Mouse (Mus musculus): Measurements from ENCODE around the gene Gstp2.

Gene Gstp2

DNA sequence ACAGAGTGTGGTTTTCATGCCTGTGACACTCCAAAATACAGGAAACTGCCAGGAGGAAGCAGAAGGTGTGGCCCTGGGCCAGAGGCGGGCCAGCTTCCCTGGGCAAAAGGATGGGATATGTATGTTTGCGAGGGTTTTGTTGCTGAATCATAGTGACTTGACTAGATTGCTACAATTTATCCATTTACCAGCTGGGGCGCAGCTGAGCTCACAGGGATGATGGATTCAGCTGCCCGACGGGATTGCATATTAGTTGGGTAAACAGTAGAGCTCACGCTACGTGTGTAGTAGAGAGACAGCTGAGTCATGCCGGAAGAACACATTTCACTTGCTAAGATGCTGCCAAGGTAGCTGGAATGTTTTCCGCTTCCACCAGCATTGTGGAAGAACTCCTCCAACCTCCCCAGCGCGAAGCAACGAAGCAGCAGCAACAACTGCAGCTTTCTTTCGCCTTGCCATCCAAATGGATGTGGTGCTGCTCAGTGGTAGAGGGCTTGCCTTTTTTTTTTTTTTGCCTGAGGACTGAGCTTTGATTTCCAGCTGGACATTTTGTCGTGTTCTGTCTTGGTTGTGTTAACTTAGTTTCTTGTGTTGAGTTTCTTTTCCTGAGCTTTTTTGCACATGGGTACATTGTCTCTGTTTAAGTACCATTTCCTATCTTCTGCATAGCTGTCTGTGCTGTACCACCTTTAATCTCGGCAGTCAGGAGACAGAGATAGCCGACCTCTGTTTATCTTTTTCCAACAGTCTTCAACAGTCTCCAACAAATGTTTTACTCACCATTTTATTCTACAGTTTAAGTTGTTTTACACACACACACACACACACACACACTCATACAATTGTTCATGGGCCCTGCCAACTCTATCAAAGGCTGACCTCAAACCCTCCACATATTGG is at the start of gene Gstp2:
Gene Gstp2 (minus strand): TSS at position 58 of the 900 bp plus-strand sequence.
- no peaks in the 10 kb centered on the region for H3K36me3 ChIP-seq (ENCODE audit: control insufficient read depth, insufficient read depth, low read length, poor library complexity, severe bottlenecking)
- no peaks in the 10 kb centered on the region for H3K27me3 ChIP-seq (ENCODE audit: control insufficient read depth, insufficient read depth, low read length, poor library complexity, severe bottlenecking)
- DNase-seq (ENCODE audit: low read depth, low spot score) = no peak

DNA sequence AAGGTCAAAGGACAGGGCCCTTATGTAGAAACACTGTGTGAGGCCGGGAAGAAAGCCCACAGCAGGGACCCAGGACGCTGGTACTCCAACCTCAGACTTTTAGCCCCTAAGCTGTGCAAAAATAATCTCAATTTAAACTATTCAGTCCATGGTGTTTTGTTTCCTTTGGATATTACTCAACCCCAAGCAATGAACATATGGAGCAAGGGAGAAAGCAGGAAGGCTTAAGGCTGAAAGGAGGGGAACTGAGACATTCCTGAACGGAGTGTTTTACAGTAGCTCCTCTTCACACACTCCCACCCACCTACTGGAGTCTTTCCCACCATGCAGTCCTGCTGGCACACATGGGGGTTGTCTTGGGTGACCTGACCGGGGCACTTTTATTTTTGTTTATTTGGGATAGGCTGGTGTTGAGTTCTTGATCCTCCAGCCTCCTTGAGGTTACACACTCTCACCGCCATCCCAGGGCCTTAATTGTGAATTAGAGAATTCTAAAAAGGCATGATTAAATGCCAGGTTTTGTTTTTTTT is 49.0 kb upstream of the Gstp2 start:
- no peaks in the 10 kb centered on the region for H3K36me3 ChIP-seq (ENCODE audit: control insufficient read depth, insufficient read depth, low read length, poor library complexity, severe bottlenecking)
- no peak for DNase-seq (ENCODE audit: low read depth, low spot score)

DNA sequence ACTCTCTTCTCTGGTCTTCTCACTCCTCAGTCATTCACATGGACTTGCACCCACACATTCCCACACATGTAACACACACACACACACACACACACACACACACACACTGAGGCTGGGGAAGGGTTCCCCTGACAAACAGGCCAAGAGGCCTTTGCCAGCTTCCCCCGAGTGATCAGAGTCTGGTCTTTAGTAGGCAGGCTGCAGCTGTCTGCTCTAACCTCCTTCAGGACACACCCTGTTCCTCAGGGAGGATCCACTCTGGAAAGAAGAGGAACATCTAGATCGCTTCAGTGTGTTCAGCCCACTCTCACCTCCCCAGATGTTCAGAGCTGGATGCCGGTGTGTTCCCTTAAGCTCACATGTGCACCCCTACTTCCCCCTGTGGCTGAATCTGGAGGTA is 48.5 kb upstream of the Gstp2 start:
- H3K27me3 ChIP-seq (ENCODE audit: control insufficient read depth, insufficient read depth, low read length, poor library complexity, severe bottlenecking) = no peaks in the 10 kb centered on the region
- H3K36me3 ChIP-seq (ENCODE audit: control insufficient read depth, insufficient read depth, low read length, poor library complexity, severe bottlenecking) = no peaks in the 10 kb centered on the region
- DNase-seq (ENCODE audit: low read depth, low spot score) = no peak

More for the DNA sequence above, 49.0 kb upstream of the Gstp2 start:
- no peaks in the 10 kb centered on the region for H3K27me3 ChIP-seq (ENCODE audit: control insufficient read depth, insufficient read depth, low read length, poor library complexity, severe bottlenecking)

DNA sequence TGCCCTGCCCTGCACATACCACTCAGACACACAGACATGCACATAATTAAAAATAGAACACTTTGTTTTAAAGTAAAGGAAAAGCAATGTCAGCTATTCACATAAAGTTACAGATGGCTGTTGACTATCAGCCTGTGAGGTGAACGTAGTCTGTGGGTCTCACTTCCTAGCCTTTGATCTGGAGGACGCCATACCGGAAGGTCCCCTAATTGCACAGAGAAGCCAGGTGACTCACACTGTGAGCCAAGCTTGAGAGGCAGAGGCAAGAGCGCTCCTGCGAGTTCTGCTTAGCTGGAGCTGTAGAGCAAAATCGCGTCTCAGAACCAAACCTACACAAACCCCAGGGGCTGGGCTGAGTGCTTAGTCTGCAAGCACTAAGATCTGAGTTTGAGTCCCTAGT is 47.9 kb upstream of the Gstp2 start:
- DNase-seq (ENCODE audit: low read depth, low spot score) = no peak
- Histone ChIP-seq H3K27me3 (ENCODE audit: control insufficient read depth, insufficient read depth, low read length, poor library complexity, severe bottlenecking) (no peaks in the 10 kb centered on the region), H3K36me3 (ENCODE audit: control insufficient read depth, insufficient read depth, low read length, poor library complexity, severe bottlenecking) (no peaks in the 10 kb centered on the region)

DNA sequence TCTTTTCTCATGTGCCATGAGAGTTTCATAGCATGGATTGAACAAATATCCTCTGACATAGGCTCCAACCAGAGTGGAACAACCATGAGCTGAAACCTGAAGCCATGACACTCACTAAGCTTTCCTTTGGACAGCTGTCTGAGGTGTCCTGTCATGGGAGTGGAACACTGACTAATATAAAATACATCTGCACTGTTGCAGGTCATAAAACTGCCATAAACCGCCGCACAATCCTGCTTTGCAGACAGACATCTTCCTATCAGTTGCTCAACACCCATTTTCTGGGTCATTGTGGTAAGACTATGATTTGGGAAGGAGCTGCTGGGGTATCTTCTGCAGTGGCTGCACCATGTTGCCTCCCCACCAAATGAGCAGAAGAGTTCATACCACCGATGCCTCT is 46.9 kb upstream of the Gstp2 start:
- no peak for DNase-seq (ENCODE audit: low read depth, low spot score)
- H3K36me3 ChIP-seq (ENCODE audit: control insufficient read depth, insufficient read depth, low read length, poor library complexity, severe bottlenecking) = no peaks in the 10 kb centered on the region
- no peaks in the 10 kb centered on the region for H3K27me3 ChIP-seq (ENCODE audit: control insufficient read depth, insufficient read depth, low read length, poor library complexity, severe bottlenecking)

DNA sequence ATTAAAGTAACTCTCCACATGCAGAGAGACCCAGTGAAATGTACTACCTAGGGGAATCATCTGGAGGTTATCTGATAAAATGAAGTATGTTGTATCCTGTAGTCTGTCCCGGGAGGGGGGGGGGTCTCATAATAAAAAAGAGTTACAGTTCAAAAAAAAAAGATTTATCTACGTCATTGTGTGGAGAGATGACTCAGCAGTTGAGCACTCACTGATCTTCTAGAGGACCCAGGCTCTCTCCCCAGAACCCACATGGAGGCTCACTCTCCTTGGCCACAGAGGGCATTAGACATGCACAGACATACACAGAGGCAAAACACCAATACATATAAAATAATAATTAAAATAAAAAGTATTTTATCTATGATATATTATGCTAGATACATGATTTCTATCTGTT is 45.6 kb upstream of the Gstp2 start:
- Histone ChIP-seq H3K36me3 (ENCODE audit: control insufficient read depth, insufficient read depth, low read length, poor library complexity, severe bottlenecking) (no peaks in the 10 kb centered on the region), H3K27me3 (ENCODE audit: control insufficient read depth, insufficient read depth, low read length, poor library complexity, severe bottlenecking) (no peaks in the 10 kb centered on the region)
- DNase-seq (ENCODE audit: low read depth, low spot score) = no peak

DNA sequence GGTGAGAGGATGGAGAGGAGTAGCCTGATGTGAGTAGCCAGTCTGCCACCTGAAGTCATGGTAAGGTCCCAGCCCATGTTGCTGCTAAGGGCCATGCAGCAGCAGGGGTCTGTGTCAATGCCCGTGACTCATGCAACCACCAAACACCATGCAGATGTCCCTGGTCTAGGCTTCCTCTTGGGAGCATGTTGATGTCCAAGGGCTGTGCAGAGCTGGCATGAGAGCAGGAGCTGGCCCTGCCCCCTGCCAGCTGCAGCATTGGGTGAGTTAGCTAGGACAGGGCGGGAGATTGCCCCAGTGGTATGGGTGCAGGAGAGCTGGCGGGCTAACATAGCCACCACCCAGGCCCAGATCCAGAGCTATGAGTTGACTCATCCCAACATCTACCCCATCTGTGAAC is 44.6 kb upstream of the Gstp2 start:
- Histone ChIP-seq H3K36me3 (ENCODE audit: control insufficient read depth, insufficient read depth, low read length, poor library complexity, severe bottlenecking) (no peaks in the 10 kb centered on the region), H3K27me3 (ENCODE audit: control insufficient read depth, insufficient read depth, low read length, poor library complexity, severe bottlenecking) (no peaks in the 10 kb centered on the region)
- DNase-seq (ENCODE audit: low read depth, low spot score) = no peak

DNA sequence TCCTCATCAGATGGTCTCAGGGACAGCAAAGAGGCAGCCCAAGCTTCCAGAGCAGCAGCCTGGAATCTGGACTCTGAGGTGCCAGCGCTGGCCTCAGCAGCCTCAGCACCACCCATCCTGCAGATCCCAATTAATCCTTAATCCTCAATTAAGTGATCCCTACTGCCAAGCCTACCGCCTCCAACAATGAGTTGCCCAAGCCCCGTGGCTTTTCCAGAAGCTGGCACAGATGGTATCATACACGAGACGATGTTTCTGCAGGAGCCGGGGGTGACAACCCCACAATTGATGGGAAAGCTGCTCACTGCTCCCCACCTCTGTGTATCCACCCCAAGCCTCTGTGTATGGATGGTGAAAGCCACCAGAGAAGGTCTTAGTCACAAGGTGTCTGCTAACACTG is 43.3 kb upstream of the Gstp2 start:
- 0 out of 2 replicates have a peak, but pooled peaks cover under 1% of the 10 kb centered on the region for H3K27me3 ChIP-seq (ENCODE audit: control insufficient read depth, insufficient read depth, low read length, poor library complexity, severe bottlenecking)
- H3K36me3 ChIP-seq (ENCODE audit: control insufficient read depth, insufficient read depth, low read length, poor library complexity, severe bottlenecking) = no peaks in the 10 kb centered on the region
- DNase-seq (ENCODE audit: low read depth, low spot score) = no peak

DNA sequence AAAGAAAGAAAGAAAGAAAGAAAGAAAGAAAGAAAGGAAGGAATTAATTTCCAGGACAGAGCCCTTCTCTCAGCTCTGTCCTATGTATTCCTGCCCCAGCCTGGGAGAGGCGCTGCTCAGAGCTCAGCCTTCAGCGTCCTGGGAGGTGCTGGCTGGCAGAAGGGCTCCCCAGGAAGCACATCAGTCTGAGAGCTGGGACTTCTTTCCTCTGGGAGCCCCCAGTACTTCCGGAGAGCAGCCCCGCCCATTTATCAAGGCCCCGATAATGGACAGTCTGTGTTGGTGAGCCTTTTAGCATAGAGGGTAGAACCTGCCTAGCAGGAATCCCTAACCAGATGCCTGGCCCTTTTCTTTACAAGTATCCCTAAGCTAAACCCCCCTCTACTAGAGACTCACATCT is 42.3 kb upstream of the Gstp2 start:
- H3K27me3 ChIP-seq (ENCODE audit: control insufficient read depth, insufficient read depth, low read length, poor library complexity, severe bottlenecking) = 0 out of 2 replicates have a peak, but pooled peaks cover 2% of the 10 kb centered on the region
- no peaks in the 10 kb centered on the region for H3K36me3 ChIP-seq (ENCODE audit: control insufficient read depth, insufficient read depth, low read length, poor library complexity, severe bottlenecking)
- DNase-seq (ENCODE audit: low read depth, low spot score) = no peak

DNA sequence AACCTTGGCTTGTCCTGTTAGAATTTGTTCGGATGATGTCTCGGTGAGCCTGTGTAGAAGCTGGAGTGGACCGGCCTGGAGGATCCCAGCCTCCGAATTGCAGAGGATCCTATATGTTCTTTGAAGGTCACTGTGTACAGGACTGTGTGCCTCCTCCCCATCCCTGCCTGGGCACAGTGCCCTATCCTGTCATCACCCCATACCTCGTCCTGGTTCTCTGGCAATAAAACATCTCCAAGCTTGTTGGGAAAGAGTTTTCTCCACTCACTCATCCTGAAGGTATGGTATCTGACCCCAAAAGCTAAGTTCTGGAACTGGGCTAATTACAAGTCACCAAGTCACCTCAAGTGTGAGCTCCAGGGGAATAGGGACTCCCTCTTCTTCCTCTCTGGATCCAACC is 41.3 kb upstream of the Gstp2 start:
- Histone ChIP-seq H3K36me3 (ENCODE audit: control insufficient read depth, insufficient read depth, low read length, poor library complexity, severe bottlenecking) (no peaks in the 10 kb centered on the region), H3K27me3 (ENCODE audit: control insufficient read depth, insufficient read depth, low read length, poor library complexity, severe bottlenecking) (0 out of 2 replicates have a peak, but pooled peaks cover 2% of the 10 kb centered on the region)
- DNase-seq (ENCODE audit: low read depth, low spot score) = no peak

DNA sequence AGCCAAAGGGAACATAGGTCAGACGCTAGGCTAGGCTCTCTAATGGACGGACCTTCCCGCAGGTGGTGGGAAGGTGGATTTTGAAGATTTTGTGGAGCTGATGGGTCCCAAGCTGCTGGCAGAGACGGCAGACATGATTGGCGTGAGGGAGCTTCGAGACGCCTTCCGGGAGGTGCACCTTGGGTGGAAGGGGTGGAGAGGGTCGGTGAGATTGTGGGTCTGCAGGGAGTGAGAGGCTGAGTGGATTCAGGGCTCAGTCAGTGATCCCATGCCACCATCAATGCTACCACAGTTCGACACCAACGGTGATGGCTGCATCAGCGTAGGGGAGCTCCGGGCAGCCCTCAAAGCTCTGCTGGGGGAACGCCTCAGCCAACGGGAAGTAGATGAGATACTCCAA is 40.3 kb upstream of the Gstp2 start:
- DNase-seq (ENCODE audit: low read depth, low spot score) = no peak
- 0 out of 2 replicates have a peak, but pooled peaks cover 2% of the 10 kb centered on the region for H3K27me3 ChIP-seq (ENCODE audit: control insufficient read depth, insufficient read depth, low read length, poor library complexity, severe bottlenecking)
- H3K36me3 ChIP-seq (ENCODE audit: control insufficient read depth, insufficient read depth, low read length, poor library complexity, severe bottlenecking) = no peaks in the 10 kb centered on the region

DNA sequence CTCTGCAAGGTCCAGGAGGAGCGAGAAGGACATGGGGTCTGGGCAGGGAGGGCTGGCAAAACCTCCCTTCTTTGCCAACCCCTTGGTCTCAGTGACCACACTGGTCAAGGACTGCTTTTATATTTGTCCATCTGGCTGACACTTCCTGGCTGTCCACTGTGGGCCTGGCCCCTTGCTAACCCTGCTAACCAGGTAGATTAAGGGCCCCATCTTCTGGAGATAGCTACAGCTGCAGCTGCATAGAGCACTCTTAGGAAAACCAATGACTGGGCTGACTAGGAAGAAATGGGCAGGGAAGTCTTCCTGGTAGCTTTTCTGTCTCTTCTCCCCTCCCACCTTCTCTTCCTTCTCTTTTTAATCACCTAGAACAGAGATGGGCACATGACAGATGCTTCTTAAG is 39.2 kb upstream of the Gstp2 start:
- no peaks in the 10 kb centered on the region for H3K36me3 ChIP-seq (ENCODE audit: control insufficient read depth, insufficient read depth, low read length, poor library complexity, severe bottlenecking)
- no peak for DNase-seq (ENCODE audit: low read depth, low spot score)
- H3K27me3 ChIP-seq (ENCODE audit: control insufficient read depth, insufficient read depth, low read length, poor library complexity, severe bottlenecking) = 0 out of 2 replicates have a peak, but pooled peaks cover 2% of the 10 kb centered on the region

DNA sequence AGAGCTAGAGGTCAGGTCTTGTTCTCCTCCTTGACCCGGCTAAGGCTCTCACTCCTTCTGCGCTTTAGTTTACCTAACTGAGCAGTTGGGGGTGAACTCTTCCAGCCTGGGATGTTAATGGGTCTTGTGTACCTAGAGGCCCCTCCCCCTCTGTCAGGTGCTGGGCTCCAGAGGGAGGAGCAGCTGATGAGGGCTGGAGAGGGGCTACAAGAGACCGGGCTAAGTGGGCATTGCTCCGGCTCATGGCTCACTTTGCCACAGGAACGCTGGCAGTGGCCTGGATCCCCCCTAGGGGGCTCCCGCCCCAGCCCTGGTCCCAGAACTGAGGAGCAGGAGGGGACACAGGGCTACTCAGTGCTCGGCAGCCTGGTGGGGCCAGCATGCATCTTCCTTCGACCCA is 38.0 kb upstream of the Gstp2 start:
- no peaks in the 10 kb centered on the region for H3K36me3 ChIP-seq (ENCODE audit: control insufficient read depth, insufficient read depth, low read length, poor library complexity, severe bottlenecking)
- H3K27me3 ChIP-seq (ENCODE audit: control insufficient read depth, insufficient read depth, low read length, poor library complexity, severe bottlenecking) = 0 out of 2 replicates have a peak, but pooled peaks cover 2% of the 10 kb centered on the region
- no peak for DNase-seq (ENCODE audit: low read depth, low spot score)

DNA sequence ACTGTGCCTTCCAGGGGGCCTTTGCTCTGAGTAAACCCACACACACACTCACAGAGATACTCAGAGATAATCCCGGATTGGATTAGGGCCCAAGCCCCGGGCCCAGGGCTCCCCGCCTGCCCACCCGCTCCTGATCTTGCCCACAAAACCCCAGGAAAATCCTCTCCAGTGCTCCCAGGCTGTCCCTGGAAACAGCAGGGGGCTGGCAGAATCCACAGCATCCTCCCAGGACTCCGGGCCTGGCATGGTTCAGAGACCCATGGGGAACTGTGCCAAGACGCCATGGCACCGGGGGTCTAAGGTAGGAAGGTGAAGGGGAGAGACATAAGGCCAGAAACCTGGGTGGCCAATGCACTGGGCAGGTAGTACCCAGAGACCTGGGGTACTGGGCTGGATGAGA is 37.5 kb upstream of the Gstp2 start:
- Histone ChIP-seq H3K36me3 (ENCODE audit: control insufficient read depth, insufficient read depth, low read length, poor library complexity, severe bottlenecking) (no peaks in the 10 kb centered on the region), H3K27me3 (ENCODE audit: control insufficient read depth, insufficient read depth, low read length, poor library complexity, severe bottlenecking) (0 out of 2 replicates have a peak, but pooled peaks cover 2% of the 10 kb centered on the region)
- DNase-seq (ENCODE audit: low read depth, low spot score) = no peak

DNA sequence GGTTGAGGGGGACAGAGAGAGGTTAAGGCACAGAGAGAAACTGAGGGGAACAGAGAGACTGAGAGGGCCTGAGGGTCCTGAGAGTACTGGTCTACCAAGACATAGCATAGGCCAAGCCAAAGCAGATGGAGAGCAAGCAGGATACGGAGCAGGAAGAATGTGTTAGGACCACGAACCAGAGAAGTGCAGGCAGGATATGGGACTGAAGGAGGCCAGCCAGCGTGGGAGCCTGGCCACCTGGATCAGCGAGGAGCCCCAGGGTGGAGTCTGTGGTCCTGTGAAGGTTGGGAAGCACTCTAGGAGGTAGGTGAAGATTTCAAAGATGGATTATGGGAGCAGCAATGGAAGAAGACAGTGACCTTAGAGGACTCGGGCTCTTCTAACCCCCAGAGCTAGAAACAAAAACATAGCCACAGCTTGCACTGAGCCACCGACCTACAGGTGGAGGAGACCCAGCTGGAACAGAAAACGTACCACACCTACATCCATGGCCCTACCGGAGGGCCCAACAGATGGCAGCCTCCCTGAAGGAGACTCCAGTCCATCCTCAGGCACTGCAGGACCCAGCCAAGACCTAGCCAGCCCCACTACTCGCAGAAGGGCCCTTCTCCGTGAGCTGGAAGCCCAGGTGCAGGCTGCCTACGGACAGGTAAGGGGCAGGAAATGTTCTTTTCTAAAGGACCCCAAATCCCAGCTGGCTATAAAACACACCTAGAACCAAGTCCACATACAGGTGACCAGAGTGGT is 36.6 kb upstream of the Gstp2 start:
- Histone ChIP-seq H3K27me3 (ENCODE audit: control insufficient read depth, insufficient read depth, low read length, poor library complexity, severe bottlenecking) (0 out of 2 replicates have a peak, but pooled peaks cover 2% of the 10 kb centered on the region), H3K36me3 (ENCODE audit: control insufficient read depth, insufficient read depth, low read length, poor library complexity, severe bottlenecking) (no peaks in the 10 kb centered on the region)
- DNase-seq (ENCODE audit: low read depth, low spot score) = no peak
